Mouse (Mus musculus): ENCODE measurements around the gene Peli1. TPM values are rescaled to one million over a fixed set of nuclear protein-coding genes. Genes with fewer than 3 reads are reported as not detected.

Gene Peli1
- polyA plus RNA-seq (2014; fragmentation: Nextera tagmentation; extraction: Ambion mirVana), result 30.4 and 31.9 TPM in 2 replicates

GRCm38 (mm10) chr11:21091067-21091427 lies at the start of gene Peli1:
Peli1 (plus strand) TSS chr11:21091291.
- Histone ChIP-seq H3K9ac (ENCODE audit: low read depth, low read length) (peak within 1 kb of the TSS; percentile 99), H3K4me3 (ENCODE audit: low read depth, low read length) (peak within 1 kb of the TSS; percentile 95), H3K36me3 (ENCODE audit: control insufficient read depth, insufficient read depth, low read length) (no peaks in the 10 kb centered on the region), H3K4me1 (ENCODE audit: control insufficient read depth, insufficient read depth, low read length) (peaks cover 6% of the 10 kb centered on the region), H3K9me3 (replicated peaks; ENCODE audit: control insufficient read depth, low read length) (no peaks in the 10 kb centered on the region), H3K27me3 (ENCODE audit: control insufficient read depth, insufficient read depth, low read length) (no peaks in the 10 kb centered on the region), H3K4me2 (peak within 1 kb of the TSS; percentile 69), H3K27ac (ENCODE audit: low read depth, low read length) (peak within 1 kb of the TSS; percentile 100)
- WGBS (ENCODE audit: insufficient replicate concordance), result under 1% methylated on average over 22 of the region's 24 CpGs
- peak; percentile 100 for ATAC-seq (replicated peaks; ENCODE audit: insufficient number of reproducible peaks, low FRiP score, low TSS enrichment)

DNA sequence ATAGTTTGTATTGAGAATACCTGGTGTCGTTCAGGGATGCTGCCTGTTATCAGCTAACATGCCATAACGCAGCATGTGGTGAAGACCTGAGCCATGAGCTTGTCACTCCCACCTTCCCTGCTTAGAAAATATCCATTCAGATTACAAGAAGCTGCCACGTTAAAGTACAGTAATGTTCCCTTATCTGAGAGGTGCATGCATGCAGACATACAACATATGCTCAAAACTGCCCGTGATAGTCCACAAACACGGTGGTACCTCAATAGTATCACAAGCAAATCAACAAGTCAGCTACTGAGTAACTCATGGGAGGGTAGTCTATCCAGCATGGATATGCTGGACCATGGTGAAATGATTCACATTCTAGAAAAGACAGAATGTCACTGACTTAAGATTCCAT lies 48.5 kb upstream of the Peli1 start:
- WGBS (ENCODE audit: insufficient replicate concordance), result 72% methylated on average over 5 of the region's 5 CpGs
- Histone ChIP-seq H3K9ac (ENCODE audit: low read depth, low read length) (no peak overlapping the region), H3K4me3 (ENCODE audit: low read depth, low read length) (no peak overlapping the region), H3K9me3 (replicated peaks; ENCODE audit: control insufficient read depth, low read length) (no peaks in the 10 kb centered on the region), H3K4me1 (ENCODE audit: control insufficient read depth, insufficient read depth, low read length) (0 out of 2 replicates have a peak, but pooled peaks cover 6% of the 10 kb centered on the region), H3K27me3 (ENCODE audit: control insufficient read depth, insufficient read depth, low read length) (no peaks in the 10 kb centered on the region; the same call in 1 of the 2 replicates), H3K4me2 (no peak overlapping the region), H3K36me3 (ENCODE audit: control insufficient read depth, insufficient read depth, low read length) (no peaks in the 10 kb centered on the region), H3K27ac (ENCODE audit: low read depth, low read length) (no peak overlapping the region)
- no peak for ATAC-seq (replicated peaks; ENCODE audit: insufficient number of reproducible peaks, low FRiP score, low TSS enrichment)

GRCm38 (mm10) chr11:21046188-21046587 lies 44.9 kb upstream of the Peli1 start:
- no peak overlapping the region for H3K4me2 ChIP-seq
- WGBS (ENCODE audit: insufficient replicate concordance), result 88% methylated on average over 2 of the region's 2 CpGs
- ATAC-seq (replicated peaks; ENCODE audit: insufficient number of reproducible peaks, low FRiP score, low TSS enrichment), result no peak
- no peak overlapping the region for H3K27ac ChIP-seq (ENCODE audit: low read depth, low read length)
- no peak overlapping the region for H3K9ac ChIP-seq (ENCODE audit: low read depth, low read length)
- no peaks in the 10 kb centered on the region for H3K9me3 ChIP-seq (replicated peaks; ENCODE audit: control insufficient read depth, low read length)
- H3K36me3 ChIP-seq (ENCODE audit: control insufficient read depth, insufficient read depth, low read length), result no peaks in the 10 kb centered on the region
- no peaks in the 10 kb centered on the region; the same call in 1 of the 2 replicates for H3K27me3 ChIP-seq (ENCODE audit: control insufficient read depth, insufficient read depth, low read length)
- no peak overlapping the region for H3K4me3 ChIP-seq (ENCODE audit: low read depth, low read length)
- no peaks in the 10 kb centered on the region for H3K4me1 ChIP-seq (ENCODE audit: control insufficient read depth, insufficient read depth, low read length)

GRCm38 (mm10) chr11:21047921-21048320 lies 43.2 kb upstream of the Peli1 start:
- Histone ChIP-seq H3K36me3 (ENCODE audit: control insufficient read depth, insufficient read depth, low read length) (no peaks in the 10 kb centered on the region), H3K27me3 (ENCODE audit: control insufficient read depth, insufficient read depth, low read length) (no peaks in the 10 kb centered on the region; the same call in 1 of the 2 replicates), H3K4me1 (ENCODE audit: control insufficient read depth, insufficient read depth, low read length) (no peaks in the 10 kb centered on the region), H3K9ac (ENCODE audit: low read depth, low read length) (no peak overlapping the region), H3K4me2 (no peak overlapping the region), H3K9me3 (replicated peaks; ENCODE audit: control insufficient read depth, low read length) (no peaks in the 10 kb centered on the region), H3K4me3 (ENCODE audit: low read depth, low read length) (no peak overlapping the region), H3K27ac (ENCODE audit: low read depth, low read length) (no peak overlapping the region)
- ATAC-seq (replicated peaks; ENCODE audit: insufficient number of reproducible peaks, low FRiP score, low TSS enrichment), result no peak
- 64% methylated on average over 2 of the region's 2 CpGs for WGBS (ENCODE audit: insufficient replicate concordance)

GRCm38 (mm10) chr11:21051716-21052115 lies 39.4 kb upstream of the Peli1 start:
- H3K27ac ChIP-seq (ENCODE audit: low read depth, low read length), result no peak overlapping the region
- H3K4me2 ChIP-seq, result no peak overlapping the region
- ATAC-seq (replicated peaks; ENCODE audit: insufficient number of reproducible peaks, low FRiP score, low TSS enrichment), result no peak
- H3K4me3 ChIP-seq (ENCODE audit: low read depth, low read length), result no peak overlapping the region
- no peaks in the 10 kb centered on the region for H3K9me3 ChIP-seq (replicated peaks; ENCODE audit: control insufficient read depth, low read length)
- no peaks in the 10 kb centered on the region for H3K36me3 ChIP-seq (ENCODE audit: control insufficient read depth, insufficient read depth, low read length)
- WGBS (ENCODE audit: insufficient replicate concordance), result 84% methylated on average over 9 of the region's 9 CpGs
- H3K9ac ChIP-seq (ENCODE audit: low read depth, low read length), result no peak overlapping the region
- H3K4me1 ChIP-seq (ENCODE audit: control insufficient read depth, insufficient read depth, low read length), result no peaks in the 10 kb centered on the region
- no peaks in the 10 kb centered on the region for H3K27me3 ChIP-seq (ENCODE audit: control insufficient read depth, insufficient read depth, low read length)

DNA sequence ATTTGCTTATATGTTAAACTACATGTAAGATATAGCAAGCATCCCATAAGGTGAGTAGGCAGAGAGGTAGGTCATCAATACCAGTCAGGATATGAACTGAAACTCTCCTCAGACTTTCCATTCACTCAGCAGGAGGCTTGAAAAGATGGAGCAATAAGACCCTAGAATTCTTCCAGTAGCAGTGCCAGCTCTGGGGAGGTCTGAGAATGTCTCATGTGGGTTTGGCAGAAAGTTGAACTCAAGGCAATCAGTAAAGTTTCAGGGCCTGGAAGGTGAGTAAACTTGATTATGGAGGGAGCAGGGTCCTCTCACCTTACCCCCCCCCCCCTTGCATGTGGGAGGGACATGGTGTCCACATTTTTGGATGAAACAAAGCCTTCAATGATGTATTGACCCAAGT lies 36.5 kb upstream of the Peli1 start:
- Histone ChIP-seq H3K4me2 (no peak overlapping the region), H3K4me1 (ENCODE audit: control insufficient read depth, insufficient read depth, low read length) (no peaks in the 10 kb centered on the region), H3K9me3 (replicated peaks; ENCODE audit: control insufficient read depth, low read length) (no peaks in the 10 kb centered on the region), H3K36me3 (ENCODE audit: control insufficient read depth, insufficient read depth, low read length) (no peaks in the 10 kb centered on the region), H3K9ac (ENCODE audit: low read depth, low read length) (no peak overlapping the region), H3K4me3 (ENCODE audit: low read depth, low read length) (no peak overlapping the region), H3K27me3 (ENCODE audit: control insufficient read depth, insufficient read depth, low read length) (no peaks in the 10 kb centered on the region), H3K27ac (ENCODE audit: low read depth, low read length) (no peak overlapping the region)
- no peak for ATAC-seq (replicated peaks; ENCODE audit: insufficient number of reproducible peaks, low FRiP score, low TSS enrichment)

DNA sequence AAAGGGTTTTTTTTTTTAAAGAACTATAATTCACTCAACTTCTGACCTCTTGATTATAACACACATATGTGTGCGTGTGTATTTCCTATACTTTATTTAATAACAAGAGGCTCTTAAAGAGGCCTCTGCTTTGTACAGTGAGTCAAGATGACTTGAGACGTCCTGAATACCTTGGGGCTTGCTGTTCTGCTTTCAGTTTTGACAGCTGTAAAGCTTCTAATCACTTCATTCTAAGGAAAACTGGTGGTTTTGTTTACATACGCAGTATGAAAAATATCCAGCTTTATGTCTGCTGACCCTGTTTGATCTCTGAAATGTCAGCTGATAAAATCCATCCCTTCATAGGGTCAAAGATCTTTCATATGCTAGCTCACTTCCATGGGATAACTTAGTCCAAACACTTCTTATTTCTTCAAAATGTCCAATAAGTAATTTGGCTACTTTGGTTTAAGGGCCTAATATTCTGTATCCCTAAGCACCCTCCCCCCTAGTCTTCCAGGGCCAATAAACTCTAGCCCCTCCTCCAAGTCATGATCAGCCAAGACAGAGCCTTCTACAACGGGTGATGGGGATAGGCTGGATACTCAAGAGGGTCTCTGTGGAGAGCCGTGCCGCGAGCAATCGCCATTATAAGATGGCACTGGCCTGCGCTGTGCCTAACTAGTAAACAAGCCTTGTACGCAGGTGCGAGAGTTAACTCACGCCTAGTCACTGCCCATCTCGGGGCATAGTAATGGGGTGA lies 34.8 kb upstream of the Peli1 start:
- WGBS (ENCODE audit: insufficient replicate concordance), result 87% methylated on average over 13 of the region's 13 CpGs
- Histone ChIP-seq H3K4me3 (ENCODE audit: low read depth, low read length) (no peak overlapping the region), H3K9me3 (replicated peaks; ENCODE audit: control insufficient read depth, low read length) (no peaks in the 10 kb centered on the region), H3K9ac (ENCODE audit: low read depth, low read length) (no peak overlapping the region), H3K4me2 (no peak overlapping the region), H3K27me3 (ENCODE audit: control insufficient read depth, insufficient read depth, low read length) (no peaks in the 10 kb centered on the region), H3K4me1 (ENCODE audit: control insufficient read depth, insufficient read depth, low read length) (no peaks in the 10 kb centered on the region), H3K36me3 (ENCODE audit: control insufficient read depth, insufficient read depth, low read length) (no peaks in the 10 kb centered on the region), H3K27ac (ENCODE audit: low read depth, low read length) (no peak overlapping the region)
- no peak for ATAC-seq (replicated peaks; ENCODE audit: insufficient number of reproducible peaks, low FRiP score, low TSS enrichment)

GRCm38 (mm10) chr11:21057511-21058414 lies 33.3 kb upstream of the Peli1 start:
- no peak overlapping the region for H3K27ac ChIP-seq (ENCODE audit: low read depth, low read length)
- no peak for ATAC-seq (replicated peaks; ENCODE audit: insufficient number of reproducible peaks, low FRiP score, low TSS enrichment)
- WGBS (ENCODE audit: insufficient replicate concordance), result 71% methylated on average over 17 of the region's 17 CpGs
- 0 out of 2 replicates have a peak, but pooled peaks cover 4% of the 10 kb centered on the region for H3K4me1 ChIP-seq (ENCODE audit: control insufficient read depth, insufficient read depth, low read length)
- H3K27me3 ChIP-seq (ENCODE audit: control insufficient read depth, insufficient read depth, low read length), result no peaks in the 10 kb centered on the region
- no peak overlapping the region for H3K4me3 ChIP-seq (ENCODE audit: low read depth, low read length)
- no peak overlapping the region for H3K9ac ChIP-seq (ENCODE audit: low read depth, low read length)
- H3K36me3 ChIP-seq (ENCODE audit: control insufficient read depth, insufficient read depth, low read length), result no peaks in the 10 kb centered on the region
- H3K9me3 ChIP-seq (replicated peaks; ENCODE audit: control insufficient read depth, low read length), result no peaks in the 10 kb centered on the region
- H3K4me2 ChIP-seq, result no peak overlapping the region

Data from heart, embryonic 11.5 days (tissue).